Mouse (Mus musculus): ENCODE results near the gene Nr2f2. TPM values are rescaled to one million over a fixed set of nuclear protein-coding genes. Genes with fewer than 3 reads are reported as not detected.

Gene Nr2f2
- polyA plus RNA-seq, 1 experiment from 2014 or later, result 6.5 TPM

- Histone ChIP-seq H3K27me3 (peaks cover 99% of the 10 kb centered on the region), H3K9ac (no peak overlapping the region), H3K27ac (replicated peaks) (no peak overlapping the region), H3K9me3 (replicated peaks) (no peaks in the 10 kb centered on the region), H3K4me3 (replicated peaks) (peak overlapping the region; percentile 37), H3K4me2 (peak overlapping the region; percentile 52), H3K36me3 (replicated peaks) (no peaks in the 10 kb centered on the region), H3K4me1 (replicated peaks) (0 out of 2 replicates have a peak, but pooled peaks cover 3% of the 10 kb centered on the region)
- ATAC-seq (ENCODE audit: insufficient read depth), result no peak
- 3% methylated on average over 19 of the region's 19 CpGs for WGBS (ENCODE audit: insufficient replicate concordance)
These were observed 35.7 kb downstream of the Nr2f2 start for GRCm38 (mm10) chr7:70330761-70331242.

- Histone ChIP-seq H3K4me3 (replicated peaks) (no peak overlapping the region), H3K9ac (no peak overlapping the region), H3K4me1 (replicated peaks) (0 out of 2 replicates have a peak, but pooled peaks cover 3% of the 10 kb centered on the region), H3K9me3 (replicated peaks) (no peaks in the 10 kb centered on the region), H3K27ac (replicated peaks) (no peak overlapping the region), H3K36me3 (replicated peaks) (no peaks in the 10 kb centered on the region), H3K4me2 (no peak overlapping the region), H3K27me3 (peaks cover 99% of the 10 kb centered on the region)
- no peak for ATAC-seq (ENCODE audit: insufficient read depth)
- WGBS (ENCODE audit: insufficient replicate concordance), result 6% methylated on average over 12 of the region's 12 CpGs
These were observed 36.4 kb downstream of the Nr2f2 start for GRCm38 (mm10) chr7:70330207-70330562.

GRCm38 (mm10) chr7:70329521-70330206, 36.9 kb downstream of the Nr2f2 start:
- H3K27me3 ChIP-seq, result peaks cover 99% of the 10 kb centered on the region
- H3K9ac ChIP-seq, result no peak overlapping the region
- H3K4me3 ChIP-seq (replicated peaks), result no peak overlapping the region
- no peak for ATAC-seq (ENCODE audit: insufficient read depth)
- H3K4me2 ChIP-seq, result no peak overlapping the region
- H3K9me3 ChIP-seq (replicated peaks), result no peaks in the 10 kb centered on the region
- no peaks in the 10 kb centered on the region for H3K36me3 ChIP-seq (replicated peaks)
- WGBS (ENCODE audit: insufficient replicate concordance), result 7% methylated on average over 19 of the region's 19 CpGs
- H3K4me1 ChIP-seq (replicated peaks), result 0 out of 2 replicates have a peak, but pooled peaks cover under 1% of the 10 kb centered on the region
- no peak overlapping the region for H3K27ac ChIP-seq (replicated peaks)

- no peak overlapping the region for H3K4me3 ChIP-seq (replicated peaks)
- ATAC-seq (ENCODE audit: insufficient read depth), result no peak
- no peaks in the 10 kb centered on the region for H3K9me3 ChIP-seq (replicated peaks)
- H3K4me1 ChIP-seq (replicated peaks), result no peaks in the 10 kb centered on the region
- peaks cover 99% of the 10 kb centered on the region for H3K27me3 ChIP-seq
- H3K36me3 ChIP-seq (replicated peaks), result no peaks in the 10 kb centered on the region
- H3K27ac ChIP-seq (replicated peaks), result no peak overlapping the region
- H3K4me2 ChIP-seq, result no peak overlapping the region
- 6% methylated on average over 6 of the region's 6 CpGs for WGBS (ENCODE audit: insufficient replicate concordance)
- H3K9ac ChIP-seq, result no peak overlapping the region
These were observed 37.5 kb downstream of the Nr2f2 start for GRCm38 (mm10) chr7:70329037-70329516.

GRCm38 (mm10) chr7:70328206-70329036, 38.1 kb downstream of the Nr2f2 start:
- Histone ChIP-seq H3K27me3 (peaks cover 99% of the 10 kb centered on the region), H3K36me3 (replicated peaks) (no peaks in the 10 kb centered on the region), H3K9ac (no peak overlapping the region), H3K27ac (replicated peaks) (no peak overlapping the region), H3K4me2 (no peak overlapping the region), H3K9me3 (replicated peaks) (no peaks in the 10 kb centered on the region), H3K4me3 (replicated peaks) (no peak overlapping the region), H3K4me1 (replicated peaks) (no peaks in the 10 kb centered on the region)
- WGBS (ENCODE audit: insufficient replicate concordance), result 11% methylated on average over 10 of the region's 10 CpGs
- ATAC-seq (ENCODE audit: insufficient read depth), result no peak

- Histone ChIP-seq H3K27ac (replicated peaks) (no peak overlapping the region), H3K36me3 (replicated peaks) (no peaks in the 10 kb centered on the region), H3K4me1 (replicated peaks) (no peaks in the 10 kb centered on the region), H3K9me3 (replicated peaks) (no peaks in the 10 kb centered on the region), H3K9ac (no peak overlapping the region), H3K27me3 (peaks cover 99% of the 10 kb centered on the region), H3K4me3 (replicated peaks) (no peak overlapping the region), H3K4me2 (no peak overlapping the region)
- ATAC-seq (ENCODE audit: insufficient read depth), result no peak
- 7% methylated on average over 2 of the region's 2 CpGs for WGBS (ENCODE audit: insufficient replicate concordance)
These were observed 39.3 kb downstream of the Nr2f2 start for GRCm38 (mm10) chr7:70327191-70327590.

GRCm38 (mm10) chr7:70326176-70327035, 40.1 kb downstream of the Nr2f2 start:
- H3K4me1 ChIP-seq (replicated peaks), result no peaks in the 10 kb centered on the region
- no peak overlapping the region for H3K4me2 ChIP-seq
- peaks cover 95% of the 10 kb centered on the region for H3K27me3 ChIP-seq
- no peak overlapping the region for H3K9ac ChIP-seq
- H3K9me3 ChIP-seq (replicated peaks), result no peaks in the 10 kb centered on the region
- no peak overlapping the region for H3K4me3 ChIP-seq (replicated peaks)
- ATAC-seq (ENCODE audit: insufficient read depth), result no peak
- 7% methylated on average over 21 of the region's 21 CpGs for WGBS (ENCODE audit: insufficient replicate concordance)
- H3K36me3 ChIP-seq (replicated peaks), result no peaks in the 10 kb centered on the region
- no peak overlapping the region for H3K27ac ChIP-seq (replicated peaks)

- Histone ChIP-seq H3K27me3 (peaks cover 85% of the 10 kb centered on the region), H3K4me3 (replicated peaks) (no peak overlapping the region), H3K9me3 (replicated peaks) (no peaks in the 10 kb centered on the region), H3K4me1 (replicated peaks) (no peaks in the 10 kb centered on the region), H3K9ac (no peak overlapping the region), H3K4me2 (no peak overlapping the region), H3K36me3 (replicated peaks) (no peaks in the 10 kb centered on the region), H3K27ac (replicated peaks) (no peak overlapping the region)
- 3% methylated on average over 18 of the region's 18 CpGs for WGBS (ENCODE audit: insufficient replicate concordance)
- ATAC-seq (ENCODE audit: insufficient read depth), result no peak
These were observed 41.2 kb downstream of the Nr2f2 start for GRCm38 (mm10) chr7:70325381-70325780.

- Histone ChIP-seq H3K36me3 (replicated peaks) (no peaks in the 10 kb centered on the region), H3K9ac (no peak overlapping the region), H3K27ac (replicated peaks) (no peak overlapping the region), H3K4me1 (replicated peaks) (no peaks in the 10 kb centered on the region), H3K4me3 (replicated peaks) (no peak overlapping the region), H3K27me3 (peaks cover 76% of the 10 kb centered on the region), H3K4me2 (no peak overlapping the region), H3K9me3 (replicated peaks) (no peaks in the 10 kb centered on the region)
- ATAC-seq (ENCODE audit: insufficient read depth), result no peak
- WGBS (ENCODE audit: insufficient replicate concordance), result 4% methylated on average over 5 of the region's 5 CpGs
These were observed 42.0 kb downstream of the Nr2f2 start for GRCm38 (mm10) chr7:70324541-70324940.

GRCm38 (mm10) chr7:70324041-70324440, 42.5 kb downstream of the Nr2f2 start:
- no peak overlapping the region for H3K4me3 ChIP-seq (replicated peaks)
- no peaks in the 10 kb centered on the region for H3K4me1 ChIP-seq (replicated peaks)
- H3K4me2 ChIP-seq, result no peak overlapping the region
- no peak overlapping the region for H3K9ac ChIP-seq
- no peak for ATAC-seq (ENCODE audit: insufficient read depth)
- H3K36me3 ChIP-seq (replicated peaks), result no peaks in the 10 kb centered on the region
- H3K27ac ChIP-seq (replicated peaks), result no peak overlapping the region
- 6% methylated on average over 9 of the region's 9 CpGs for WGBS (ENCODE audit: insufficient replicate concordance)
- no peaks in the 10 kb centered on the region for H3K9me3 ChIP-seq (replicated peaks)
- H3K27me3 ChIP-seq, result peaks cover 71% of the 10 kb centered on the region
